Mouse (Mus musculus) small intestine, adult 2 months (tissue): Measurements from ENCODE around the gene Adgra3. TPM values are rescaled to one million over a fixed set of nuclear protein-coding genes. Genes with fewer than 3 reads are reported as not detected.
A peak's percentile ranks its signal among the peaks of the same experiment; 100 is the strongest.

ENCODE experiments used
- H3K27ac ChIP-seq: fragments of 200-500 bp; 2 replicates; pipeline ENCODE4 v1.5.1; 2012; ENCODE audit warnings: low read depth, low read length, control low read depth, inconsistent platforms; ENCODE audit not compliant: insufficient read depth
- H3K27me3 ChIP-seq: fragments of 200-500 bp; 2 replicates; pipeline ENCODE4 v1.6.1; 2012; ENCODE audit warnings: mild to moderate bottlenecking, moderate library complexity, low read length, inconsistent platforms; ENCODE audit not compliant: control insufficient read depth, insufficient read depth
- H3K36me3 ChIP-seq: fragments of 200-500 bp; 2 replicates; pipeline ENCODE4 v1.6.1; 2012; ENCODE audit warnings: mild to moderate bottlenecking, low read length, control low read depth, inconsistent platforms; ENCODE audit not compliant: control insufficient read depth, insufficient read depth
- H3K4me1 ChIP-seq: fragments of 200-500 bp; 2 replicates; pipeline ENCODE4 v1.6.1; 2012; ENCODE audit warnings: low read length, inconsistent platforms, mixed read lengths; ENCODE audit not compliant: control insufficient read depth, insufficient read depth, insufficient read length
- H3K4me3 ChIP-seq: fragments of 200-500 bp; 2 replicates; pipeline ENCODE4 v1.5.1; 2012; ENCODE audit warnings: low read depth, mild to moderate bottlenecking, control low read depth, inconsistent platforms, low read length, moderate library complexity
- CTCF ChIP-seq: fragments of 200-500 bp; IDR thresholded peaks from 2 replicates; pipeline ENCODE4 v1.5.1; 2012; ENCODE audit warnings: low read depth, mild to moderate bottlenecking, control low read depth, inconsistent platforms, low read length, moderate library complexity, mixed read lengths; ENCODE audit not compliant: insufficient replicate concordance, insufficient read length; ENCODE audit errors: extremely low read depth
- POLR2A ChIP-seq: fragments of 200-500 bp; IDR thresholded peaks from 2 replicates; pipeline ENCODE4 v1.6.1; 2012; ENCODE audit warnings: low read depth, mild to moderate bottlenecking, control low read depth, inconsistent platforms, low read length, moderate library complexity
- WGBS: fragments of 180-500 bp; shearing (Covaris S2); methylation state at CpG from one replicate; pipeline ENCODE4 v1.1.7; 2018; 5-methylcytosine and 5-hydroxymethylcytosine counted together
- polyA plus RNA-seq: library from polyadenylated mRNA; depleted of rRNA; stranded (reverse); fragments of >200 nt; gene quantifications from 2 replicates; pipeline ENCODE4 v1.2.3, GENCODE M21; 2012

The Adgra3 gene
- polyA plus RNA-seq, 1 experiment = 18.2 TPM

DNA sequence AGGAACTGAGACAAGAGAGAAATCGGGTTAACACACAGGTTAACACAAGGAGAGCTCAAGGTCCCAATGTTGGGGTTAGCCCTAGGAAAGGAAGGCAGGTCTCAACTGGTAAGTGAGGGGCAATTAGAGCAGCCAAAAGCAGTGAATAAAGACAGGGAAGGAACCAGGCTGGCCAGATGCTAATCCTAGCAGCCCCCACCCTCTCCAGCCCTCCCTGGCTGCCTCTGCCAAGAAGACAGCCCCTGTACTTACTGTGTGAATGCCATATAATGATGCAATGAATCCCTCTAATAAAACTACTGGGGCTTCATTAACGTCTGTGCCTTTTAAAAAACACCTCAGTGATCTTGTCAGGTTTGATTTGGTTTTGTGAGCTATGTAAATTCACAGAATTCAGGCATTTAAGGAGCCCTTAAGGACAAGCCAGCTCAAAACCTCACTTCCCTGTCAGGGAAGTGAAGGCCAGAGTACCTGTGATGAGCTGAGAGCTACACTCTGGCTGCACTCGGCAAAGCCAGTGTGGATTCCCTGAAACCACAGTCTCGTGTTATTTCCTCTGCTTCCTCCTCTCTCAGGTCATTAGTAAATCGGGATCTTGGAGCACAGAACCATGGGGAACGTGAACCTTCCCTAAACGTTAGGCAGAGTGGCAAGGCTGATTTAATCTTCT is 16.4 kb downstream of the Adgra3 start:
- Histone ChIP-seq H3K36me3 (no peaks in the 10 kb centered on the region), H3K4me1 (0 out of 2 replicates have a peak, but pooled peaks cover 3% of the 10 kb centered on the region), H3K4me3 (no peak overlapping the region), H3K27me3 (no peaks in the 10 kb centered on the region), H3K27ac (no peak overlapping the region)
- TF ChIP-seq CTCF (no peak), POLR2A (no peak)
- 57% methylated on average over 7 of the region's 7 CpGs for WGBS

DNA sequence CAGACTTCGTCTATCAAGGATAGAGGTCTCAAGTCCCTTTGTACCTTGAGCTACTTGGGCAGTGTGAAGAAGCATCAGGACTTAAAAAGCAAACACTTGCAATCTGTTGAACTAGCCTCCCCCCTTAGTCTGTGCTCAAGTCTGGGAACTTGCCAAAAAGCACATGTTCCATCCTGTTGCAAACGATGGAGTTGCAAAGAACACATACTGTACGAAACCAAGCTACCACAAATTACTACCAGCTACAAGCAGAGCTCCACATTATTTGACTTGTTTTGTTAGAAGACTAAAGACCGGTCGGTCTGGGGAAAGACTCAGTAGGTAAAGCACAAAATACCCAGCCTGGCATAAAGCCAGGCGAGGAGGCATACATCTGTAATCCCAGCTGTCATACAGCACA is 19.3 kb downstream of the Adgra3 start:
- H3K36me3 ChIP-seq = no peaks in the 10 kb centered on the region
- WGBS = 69% methylated on average over 6 of the region's 6 CpGs
- TF ChIP-seq POLR2A = no peak
- no peak for TF ChIP-seq CTCF
- peaks cover 3% of the 10 kb centered on the region; the same call in 1 of the 2 replicates for H3K4me1 ChIP-seq
- no peak overlapping the region for H3K4me3 ChIP-seq
- H3K27ac ChIP-seq = no peak overlapping the region
- H3K27me3 ChIP-seq = no peaks in the 10 kb centered on the region

DNA sequence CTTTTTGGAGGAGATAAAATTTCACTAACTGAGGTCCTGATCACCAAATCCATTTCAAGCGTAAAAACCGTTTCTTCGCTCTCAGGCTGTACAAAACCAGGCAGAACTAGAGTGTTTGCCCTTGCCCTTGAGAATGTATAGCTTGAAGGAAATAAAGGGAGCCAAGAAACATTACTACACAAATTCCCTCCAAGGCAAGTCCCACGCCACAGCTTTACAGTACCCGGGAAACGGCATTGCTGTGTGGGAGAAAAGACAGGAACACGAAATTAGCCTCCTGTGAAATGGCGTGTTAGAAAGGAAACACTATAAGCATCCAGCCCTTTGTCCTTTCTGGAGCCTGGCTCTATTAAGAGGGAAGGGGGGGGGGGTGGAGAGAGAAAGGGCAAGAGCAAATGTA is 21.1 kb downstream of the Adgra3 start:
- peaks cover 7% of the 10 kb centered on the region; the same call in 1 of the 2 replicates for H3K4me1 ChIP-seq
- H3K27ac ChIP-seq = no peak overlapping the region
- no peaks in the 10 kb centered on the region for H3K36me3 ChIP-seq
- H3K27me3 ChIP-seq = no peaks in the 10 kb centered on the region
- WGBS = 92% methylated on average over 8 of the region's 8 CpGs
- H3K4me3 ChIP-seq = no peak overlapping the region
- TF ChIP-seq CTCF (no peak), POLR2A (no peak)

DNA sequence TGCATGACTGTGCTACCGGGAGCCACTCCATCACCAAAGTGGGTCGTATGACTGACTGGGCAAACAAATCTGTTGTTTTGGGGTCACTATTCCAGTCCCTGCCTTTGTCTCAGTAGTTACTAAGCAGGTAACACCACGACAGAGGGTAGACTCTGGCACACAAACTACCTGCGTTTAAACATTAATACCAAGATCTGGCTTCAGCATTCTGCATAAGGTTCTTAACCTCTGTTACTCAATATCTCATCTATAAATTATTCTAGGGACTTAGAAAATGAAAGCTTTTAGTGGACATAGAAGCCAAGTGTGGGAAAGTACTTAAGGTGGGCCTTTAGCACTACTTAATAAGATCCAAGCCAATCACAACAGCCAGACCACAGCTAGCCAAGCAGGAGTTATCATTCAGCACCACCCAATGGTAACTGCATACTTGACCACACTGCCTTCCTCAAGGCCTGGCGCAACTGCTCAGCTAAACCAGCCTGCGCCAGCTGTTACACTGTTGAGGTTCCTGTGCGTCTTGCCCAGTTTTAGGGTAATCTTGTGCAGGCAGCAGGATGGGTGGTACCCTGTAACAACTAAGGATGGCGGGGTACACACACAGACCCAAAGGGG is 23.8 kb downstream of the Adgra3 start:
- 64% methylated on average over 8 of the region's 8 CpGs for WGBS
- TF ChIP-seq POLR2A (no peak), CTCF (no peak)
- Histone ChIP-seq H3K36me3 (no peaks in the 10 kb centered on the region), H3K4me1 (peaks cover 11% of the 10 kb centered on the region; the same call in 1 of the 2 replicates), H3K27me3 (no peaks in the 10 kb centered on the region), H3K4me3 (no peak overlapping the region), H3K27ac (no peak overlapping the region)

DNA sequence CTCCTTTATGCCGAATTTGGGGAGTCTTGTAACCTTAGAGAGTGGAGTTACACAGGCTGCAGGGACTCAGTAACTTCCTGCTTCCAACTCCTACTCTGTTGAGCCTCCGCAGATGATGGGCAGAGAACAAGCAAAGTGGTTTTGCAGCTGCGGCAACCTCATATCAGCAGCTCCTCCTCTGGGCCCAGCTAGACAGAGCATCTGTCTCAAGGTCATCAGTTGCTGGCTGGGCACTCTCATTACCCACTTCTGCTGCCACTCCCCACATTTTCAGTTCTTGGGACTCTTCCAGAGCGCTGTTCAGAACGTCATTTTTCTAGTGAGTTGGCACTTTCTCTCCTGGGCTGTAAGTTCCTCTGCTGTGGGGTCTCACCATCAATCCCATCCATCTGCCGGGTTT is 24.6 kb downstream of the Adgra3 start:
- TF ChIP-seq POLR2A (no peak), CTCF (no peak)
- Histone ChIP-seq H3K36me3 (no peaks in the 10 kb centered on the region), H3K27ac (no peak overlapping the region), H3K27me3 (no peaks in the 10 kb centered on the region), H3K4me3 (no peak overlapping the region), H3K4me1 (peaks cover 11% of the 10 kb centered on the region; the same call in 1 of the 2 replicates)
- WGBS = 13% methylated on average over 6 of the region's 6 CpGs

DNA sequence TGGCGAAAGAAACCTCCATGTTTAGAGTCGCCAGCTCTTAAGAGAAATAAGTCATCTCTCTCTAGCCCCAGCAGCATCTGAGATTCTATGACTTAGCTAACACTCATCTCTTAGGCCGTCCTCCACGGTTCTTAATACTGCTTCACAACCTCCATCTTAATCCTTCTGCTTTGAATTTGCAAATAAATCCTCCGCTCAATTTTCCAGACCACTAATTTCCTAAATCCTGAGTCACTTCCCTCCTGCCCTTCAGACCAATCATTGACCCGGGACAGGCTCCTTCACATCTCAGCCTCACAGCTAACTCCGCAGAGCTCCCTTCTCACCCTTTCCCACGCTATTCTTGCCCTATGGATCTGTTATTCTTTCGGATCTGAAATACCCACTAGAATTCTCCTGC is 25.1 kb downstream of the Adgra3 start:
- TF ChIP-seq CTCF = no peak
- no peak for TF ChIP-seq POLR2A

DNA sequence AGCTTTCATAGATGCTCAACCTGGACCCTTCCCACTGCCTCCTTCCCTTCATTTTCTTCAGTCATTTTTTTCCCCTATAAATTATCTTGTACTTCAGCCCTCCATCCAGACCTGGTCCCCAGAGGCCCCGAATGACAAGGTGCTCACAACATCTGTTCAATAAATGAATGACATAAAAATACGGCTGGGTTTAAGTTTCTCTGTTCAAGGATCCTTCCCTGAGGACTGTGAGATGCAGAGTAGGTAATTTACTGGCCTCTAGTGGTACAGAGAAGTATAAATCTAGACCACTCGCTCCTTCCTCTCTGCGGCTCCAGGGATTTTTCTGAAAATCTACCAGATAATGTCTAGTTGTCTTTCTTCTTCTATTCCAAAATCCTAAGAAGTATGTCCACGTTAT is 26.5 kb downstream of the Adgra3 start:
- TF ChIP-seq CTCF (no peak), POLR2A (no peak)
- no peaks in the 10 kb centered on the region for H3K36me3 ChIP-seq
- 28% methylated on average over 5 of the region's 5 CpGs for whole genome bisulfite sequencing
- peak overlapping the region; percentile 68; the same call in 1 of the 2 replicates for H3K27ac ChIP-seq
- H3K4me1 ChIP-seq = peaks cover 11% of the 10 kb centered on the region; the same call in 1 of the 2 replicates
- no peaks in the 10 kb centered on the region for H3K27me3 ChIP-seq
- H3K4me3 ChIP-seq = no peak overlapping the region

More for the DNA sequence above, 25.1 kb downstream of the Adgra3 start:
- WGBS = 82% methylated on average over 9 of the region's 9 CpGs
- Histone ChIP-seq H3K27ac (no peak overlapping the region), H3K4me3 (no peak overlapping the region), H3K4me1 (peaks cover 11% of the 10 kb centered on the region; the same call in 1 of the 2 replicates), H3K27me3 (no peaks in the 10 kb centered on the region), H3K36me3 (no peaks in the 10 kb centered on the region)
